Mouse (Mus musculus): ENCODE data around the gene Slc6a18. TPM values are rescaled to one million over a fixed set of nuclear protein-coding genes. Genes with fewer than 3 reads are reported as not detected.

Gene Slc6a18
- polyA plus RNA-seq, 1 experiment from 2014 or later, result not detected

DNA sequence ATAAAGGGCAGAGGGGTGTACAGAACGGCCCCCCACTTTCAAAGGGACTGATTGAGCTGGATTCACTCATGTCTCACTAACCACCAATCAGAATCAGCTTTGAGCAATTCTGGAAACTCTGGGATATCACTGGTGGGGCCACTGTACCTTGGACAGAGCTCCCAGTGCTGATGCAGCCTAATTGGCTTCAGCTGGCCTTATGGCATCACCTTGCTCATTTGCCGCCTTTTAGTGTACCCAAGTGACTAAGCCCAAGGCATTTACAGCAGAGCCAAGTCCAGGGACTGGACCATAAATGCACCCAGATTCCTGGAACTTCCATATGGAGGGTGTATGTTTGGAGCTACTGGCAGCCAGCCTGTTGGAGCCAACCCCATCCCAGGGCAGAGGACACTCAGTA is 18.9 kb downstream of the Slc6a18 start:
- Histone ChIP-seq H3K27ac (replicated peaks in 1 of 2; ENCODE audit: control insufficient read depth in 1 of 2, insufficient read depth in 1 of 2, low read depth in 2 of 2, low read length in 2 of 2) (no peak overlapping the region), H3K27me3 (ENCODE audit: control insufficient read depth, insufficient read depth, low read length) (no peaks in the 10 kb centered on the region), H3K4me1 (ENCODE audit: control insufficient read depth in 2 of 2, insufficient read depth in 2 of 2, low read length in 2 of 2) (no peaks in the 10 kb centered on the region), H3K9ac (ENCODE audit: low read length) (no peak overlapping the region), H3K36me3 (ENCODE audit: control insufficient read depth, insufficient read depth, low read length) (no peaks in the 10 kb centered on the region), H3K9me3 (ENCODE audit: control insufficient read depth, low read length) (no peaks in the 10 kb centered on the region), H3K4me2 (ENCODE audit: low read length) (no peak overlapping the region), H3K4me3 (ENCODE audit: control insufficient read depth in 1 of 2, insufficient read depth in 1 of 2, low read depth in 1 of 2, low read length in 2 of 2) (no peak overlapping the region)
- WGBS, result 30% methylated on average over 2 of the region's 2 CpGs
- no peak for ATAC-seq (ENCODE audit: insufficient number of reproducible peaks, insufficient read depth, low FRiP score, low read depth)

DNA sequence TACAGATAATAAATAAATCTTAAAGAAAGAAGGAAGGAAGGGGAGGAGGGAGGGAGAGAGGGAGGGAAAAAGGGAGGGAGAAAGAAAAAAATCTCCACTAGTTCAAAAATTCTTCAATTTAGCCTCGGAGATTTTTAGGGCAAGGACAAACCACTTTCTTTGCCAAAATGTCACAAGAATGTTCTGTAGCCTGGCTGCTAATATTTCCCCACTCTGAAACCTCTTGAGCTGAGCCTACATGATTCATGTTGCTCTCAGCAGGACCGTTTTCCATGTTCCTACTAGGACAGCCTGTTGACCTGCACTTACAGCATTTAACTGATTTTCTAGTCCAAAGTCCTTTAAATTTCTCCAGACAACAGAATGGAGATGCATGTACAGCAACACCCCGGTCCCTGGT is 22.8 kb downstream of the Slc6a18 start:
- Histone ChIP-seq H3K9ac (ENCODE audit: low read length) (no peak overlapping the region), H3K36me3 (ENCODE audit: control insufficient read depth, insufficient read depth, low read length) (no peaks in the 10 kb centered on the region), H3K4me1 (ENCODE audit: control insufficient read depth in 2 of 2, insufficient read depth in 2 of 2, low read length in 2 of 2) (no peaks in the 10 kb centered on the region), H3K4me3 (ENCODE audit: control insufficient read depth in 1 of 2, insufficient read depth in 1 of 2, low read depth in 1 of 2, low read length in 2 of 2) (no peak overlapping the region), H3K9me3 (ENCODE audit: control insufficient read depth, low read length) (no peaks in the 10 kb centered on the region), H3K27me3 (ENCODE audit: control insufficient read depth, insufficient read depth, low read length) (no peaks in the 10 kb centered on the region), H3K27ac (replicated peaks in 1 of 2; ENCODE audit: control insufficient read depth in 1 of 2, insufficient read depth in 1 of 2, low read depth in 2 of 2, low read length in 2 of 2) (no peak overlapping the region), H3K4me2 (ENCODE audit: low read length) (no peak overlapping the region)
- 67% methylated on average over 3 of the region's 3 CpGs for WGBS
- ATAC-seq (ENCODE audit: insufficient number of reproducible peaks, insufficient read depth, low FRiP score, low read depth), result no peak

DNA sequence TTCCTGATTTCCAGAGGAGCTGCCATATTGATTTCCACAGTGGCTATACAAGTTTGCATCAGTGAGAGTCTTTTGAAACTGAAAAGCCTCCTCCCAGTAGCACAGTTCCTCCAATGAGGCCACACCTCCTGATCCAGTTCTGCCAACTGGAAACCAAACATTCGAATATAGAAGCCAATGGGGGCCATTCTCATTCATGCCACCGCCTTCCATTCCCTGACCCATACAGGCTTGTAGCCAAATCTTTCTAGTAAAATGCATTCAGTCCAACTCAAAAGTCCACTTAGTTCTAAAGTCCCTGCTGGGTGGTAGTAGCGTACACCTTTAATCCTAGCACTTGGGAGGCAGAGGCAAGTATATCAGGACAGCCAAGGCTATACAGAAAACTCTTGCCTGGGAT is 24.6 kb downstream of the Slc6a18 start:
- 76% methylated on average over 3 of the region's 3 CpGs for WGBS
- Histone ChIP-seq H3K27ac (replicated peaks in 1 of 2; ENCODE audit: control insufficient read depth in 1 of 2, insufficient read depth in 1 of 2, low read depth in 2 of 2, low read length in 2 of 2) (no peak overlapping the region), H3K27me3 (ENCODE audit: control insufficient read depth, insufficient read depth, low read length) (no peaks in the 10 kb centered on the region), H3K36me3 (ENCODE audit: control insufficient read depth, insufficient read depth, low read length) (no peaks in the 10 kb centered on the region), H3K4me1 (ENCODE audit: control insufficient read depth in 2 of 2, insufficient read depth in 2 of 2, low read length in 2 of 2) (no peaks in the 10 kb centered on the region), H3K9me3 (ENCODE audit: control insufficient read depth, low read length) (no peaks in the 10 kb centered on the region), H3K4me3 (ENCODE audit: control insufficient read depth in 1 of 2, insufficient read depth in 1 of 2, low read depth in 1 of 2, low read length in 2 of 2) (no peak overlapping the region), H3K9ac (ENCODE audit: low read length) (no peak overlapping the region), H3K4me2 (ENCODE audit: low read length) (no peak overlapping the region)
- no peak for ATAC-seq (ENCODE audit: insufficient number of reproducible peaks, insufficient read depth, low FRiP score, low read depth)

DNA sequence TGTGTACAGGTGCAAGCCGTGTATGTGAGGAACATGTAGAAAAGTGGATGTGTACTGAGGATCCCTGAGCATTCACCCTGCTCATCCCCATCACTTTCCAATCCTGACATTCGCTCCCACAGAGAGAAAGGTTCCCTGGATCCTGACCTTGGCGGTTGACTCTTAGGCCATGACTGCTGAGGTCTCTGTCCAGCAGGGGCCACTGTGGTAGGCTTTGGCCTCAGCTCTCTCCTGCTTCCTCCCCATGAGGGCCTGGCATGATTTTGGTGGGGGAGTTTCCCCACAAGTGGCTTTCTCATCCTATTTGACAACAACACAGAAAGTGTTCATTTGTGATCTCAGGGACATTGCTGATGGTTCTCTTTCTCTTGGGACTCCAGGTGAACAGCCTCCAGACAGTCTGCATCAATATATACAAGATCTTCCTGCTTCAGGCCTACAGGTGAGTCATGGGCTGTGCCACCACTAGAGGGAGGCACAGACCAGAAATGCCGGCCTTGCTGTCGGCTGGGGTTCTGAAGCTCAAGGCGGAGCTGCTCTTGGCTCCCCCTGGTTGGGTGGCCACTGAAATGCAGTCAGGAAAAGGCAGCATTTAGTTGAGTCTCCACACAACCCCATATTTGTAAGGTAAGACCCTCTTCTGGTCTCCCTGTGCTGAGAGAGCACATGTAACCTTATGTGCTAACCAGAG is 31.3 kb downstream of the Slc6a18 start:
- H3K9ac ChIP-seq (ENCODE audit: low read length), result no peak overlapping the region
- ATAC-seq (ENCODE audit: insufficient number of reproducible peaks, insufficient read depth, low FRiP score, low read depth), result no peak
- H3K27me3 ChIP-seq (ENCODE audit: control insufficient read depth, insufficient read depth, low read length), result no peaks in the 10 kb centered on the region
- no peak overlapping the region for H3K27ac ChIP-seq (replicated peaks in 1 of 2; ENCODE audit: control insufficient read depth in 1 of 2, insufficient read depth in 1 of 2, low read depth in 2 of 2, low read length in 2 of 2)
- H3K36me3 ChIP-seq (ENCODE audit: control insufficient read depth, insufficient read depth, low read length), result 0 out of 2 replicates have a peak, but pooled peaks cover 8% of the 10 kb centered on the region
- no peak overlapping the region for H3K4me3 ChIP-seq (ENCODE audit: control insufficient read depth in 1 of 2, insufficient read depth in 1 of 2, low read depth in 1 of 2, low read length in 2 of 2)
- H3K9me3 ChIP-seq (ENCODE audit: control insufficient read depth, low read length), result no peaks in the 10 kb centered on the region
- H3K4me2 ChIP-seq (ENCODE audit: low read length), result no peak overlapping the region
- no peaks in the 10 kb centered on the region for H3K4me1 ChIP-seq (ENCODE audit: control insufficient read depth in 2 of 2, insufficient read depth in 2 of 2, low read length in 2 of 2)
- 31% methylated on average over 6 of the region's 6 CpGs for WGBS

DNA sequence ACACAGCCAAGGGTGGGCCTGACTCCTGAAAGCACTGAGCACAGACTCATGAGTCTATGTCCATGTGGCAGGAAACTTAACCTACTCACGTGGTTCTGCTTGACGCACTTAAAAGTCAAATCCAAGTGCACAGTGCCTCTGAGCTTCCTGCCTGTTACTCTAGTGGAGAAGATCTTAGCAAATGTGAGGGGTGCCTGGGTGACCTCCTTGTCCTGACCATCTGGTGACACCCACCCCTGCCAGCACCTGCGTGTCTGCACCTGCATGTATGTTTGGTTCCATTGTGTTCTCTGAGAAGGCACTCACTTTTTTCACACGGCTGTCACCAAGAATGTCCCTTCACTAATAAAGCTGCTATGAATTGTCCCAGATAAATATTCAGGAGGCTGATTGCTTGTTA is 36.5 kb downstream of the Slc6a18 start:
- Histone ChIP-seq H3K4me1 (ENCODE audit: control insufficient read depth in 2 of 2, insufficient read depth in 2 of 2, low read length in 2 of 2) (no peaks in the 10 kb centered on the region), H3K9me3 (ENCODE audit: control insufficient read depth, low read length) (no peaks in the 10 kb centered on the region), H3K27me3 (ENCODE audit: control insufficient read depth, insufficient read depth, low read length) (no peaks in the 10 kb centered on the region), H3K4me2 (ENCODE audit: low read length) (no peak overlapping the region), H3K4me3 (ENCODE audit: control insufficient read depth in 1 of 2, insufficient read depth in 1 of 2, low read depth in 1 of 2, low read length in 2 of 2) (no peak overlapping the region), H3K9ac (ENCODE audit: low read length) (no peak overlapping the region), H3K36me3 (ENCODE audit: control insufficient read depth, insufficient read depth, low read length) (0 out of 2 replicates have a peak, but pooled peaks cover 8% of the 10 kb centered on the region), H3K27ac (replicated peaks in 1 of 2; ENCODE audit: control insufficient read depth in 1 of 2, insufficient read depth in 1 of 2, low read depth in 2 of 2, low read length in 2 of 2) (no peak overlapping the region)
- 78% methylated on average over 4 of the region's 4 CpGs for WGBS
- ATAC-seq (ENCODE audit: insufficient number of reproducible peaks, insufficient read depth, low FRiP score, low read depth), result no peak

DNA sequence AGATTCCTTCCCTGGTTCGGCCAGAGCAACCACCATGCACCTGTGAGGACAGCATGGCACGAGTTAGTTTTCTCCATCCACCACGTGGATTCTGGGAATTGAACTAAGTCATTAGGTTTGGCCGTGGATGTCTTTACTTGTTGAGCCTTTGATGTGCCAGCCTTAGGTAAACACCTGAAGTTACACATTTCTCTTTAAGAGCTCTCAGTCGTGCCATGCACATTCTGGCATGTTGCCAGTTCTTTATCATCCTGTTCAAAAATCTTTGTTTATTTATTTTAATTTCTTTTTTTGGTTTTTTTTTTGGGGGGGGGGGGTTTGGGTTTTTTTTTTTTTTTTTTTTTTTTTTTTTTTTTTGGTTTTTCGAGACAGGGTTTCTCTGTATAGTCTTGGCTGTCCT is 40.0 kb downstream of the Slc6a18 start:
- Histone ChIP-seq H3K27ac (replicated peaks in 1 of 2; ENCODE audit: control insufficient read depth in 1 of 2, insufficient read depth in 1 of 2, low read depth in 2 of 2, low read length in 2 of 2) (no peak overlapping the region), H3K4me2 (ENCODE audit: low read length) (no peak overlapping the region), H3K27me3 (ENCODE audit: control insufficient read depth, insufficient read depth, low read length) (no peaks in the 10 kb centered on the region), H3K4me1 (ENCODE audit: control insufficient read depth in 2 of 2, insufficient read depth in 2 of 2, low read length in 2 of 2) (no peaks in the 10 kb centered on the region), H3K9ac (ENCODE audit: low read length) (no peak overlapping the region), H3K4me3 (ENCODE audit: control insufficient read depth in 1 of 2, insufficient read depth in 1 of 2, low read depth in 1 of 2, low read length in 2 of 2) (no peak overlapping the region), H3K9me3 (ENCODE audit: control insufficient read depth, low read length) (no peaks in the 10 kb centered on the region), H3K36me3 (ENCODE audit: control insufficient read depth, insufficient read depth, low read length) (0 out of 2 replicates have a peak, but pooled peaks cover 7% of the 10 kb centered on the region)
- ATAC-seq (ENCODE audit: insufficient number of reproducible peaks, insufficient read depth, low FRiP score, low read depth), result no peak
- 74% methylated on average over 5 of the region's 6 CpGs for WGBS

- Histone ChIP-seq H3K9ac (ENCODE audit: low read length) (no peak overlapping the region), H3K4me1 (ENCODE audit: control insufficient read depth in 2 of 2, insufficient read depth in 2 of 2, low read length in 2 of 2) (peaks cover 5 to 8% of the 10 kb centered on the region in 2 experiments; a peak in 2 of 4 replicates), H3K4me3 (ENCODE audit: control insufficient read depth in 1 of 2, insufficient read depth in 1 of 2, low read depth in 1 of 2, low read length in 2 of 2) (no peak overlapping the region), H3K27ac (replicated peaks in 1 of 2; ENCODE audit: control insufficient read depth in 1 of 2, insufficient read depth in 1 of 2, low read depth in 2 of 2, low read length in 2 of 2) (no peak overlapping the region), H3K9me3 (ENCODE audit: control insufficient read depth, low read length) (no peaks in the 10 kb centered on the region), H3K36me3 (ENCODE audit: control insufficient read depth, insufficient read depth, low read length) (0 out of 2 replicates have a peak, but pooled peaks cover 7% of the 10 kb centered on the region), H3K27me3 (ENCODE audit: control insufficient read depth, insufficient read depth, low read length) (no peaks in the 10 kb centered on the region), H3K4me2 (ENCODE audit: low read length) (no peak overlapping the region)
- 89% methylated on average over 3 of the region's 3 CpGs for WGBS
- no peak for ATAC-seq (ENCODE audit: insufficient number of reproducible peaks, insufficient read depth, low FRiP score, low read depth)
Measured at GRCm38 (mm10) chr13:73631837-73632236, 46.0 kb downstream of the Slc6a18 start.

GRCm38 (mm10) chr13:73628586-73629113 is 49.2 kb downstream of the Slc6a18 start:
- Histone ChIP-seq H3K4me1 (ENCODE audit: control insufficient read depth in 2 of 2, insufficient read depth in 2 of 2, low read length in 2 of 2) (peaks cover 5 to 13% of the 10 kb centered on the region in 2 experiments; a peak in 3 of 4 replicates), H3K27me3 (ENCODE audit: control insufficient read depth, insufficient read depth, low read length) (no peaks in the 10 kb centered on the region), H3K27ac (replicated peaks in 1 of 2; ENCODE audit: control insufficient read depth in 1 of 2, insufficient read depth in 1 of 2, low read depth in 2 of 2, low read length in 2 of 2) (no peak overlapping the region), H3K36me3 (ENCODE audit: control insufficient read depth, insufficient read depth, low read length) (no peaks in the 10 kb centered on the region), H3K4me2 (ENCODE audit: low read length) (no peak overlapping the region), H3K9me3 (ENCODE audit: control insufficient read depth, low read length) (no peaks in the 10 kb centered on the region), H3K4me3 (ENCODE audit: control insufficient read depth in 1 of 2, insufficient read depth in 1 of 2, low read depth in 1 of 2, low read length in 2 of 2) (no peak overlapping the region), H3K9ac (ENCODE audit: low read length) (no peak overlapping the region)
- WGBS, result 82% methylated on average over 11 of the region's 11 CpGs
- ATAC-seq (ENCODE audit: insufficient number of reproducible peaks, insufficient read depth, low FRiP score, low read depth), result no peak
